Mouse (Mus musculus): ENCODE data around the gene Bod1. TPM values are rescaled to one million over a fixed set of nuclear protein-coding genes. Genes with fewer than 3 reads are reported as not detected.

Gene Bod1
- polyA plus RNA-seq, 1 experiment from 2014 or later, result 133 TPM

- H3K4me3 ChIP-seq, result no peak overlapping the region
- WGBS, result 66% methylated on average over 2 of the region's 2 CpGs
- ATAC-seq (ENCODE audit: low FRiP score, low read depth), result no peak
- H3K9ac ChIP-seq, result no peak overlapping the region
- no peaks in the 10 kb centered on the region for H3K27me3 ChIP-seq
- H3K36me3 ChIP-seq, result no peaks in the 10 kb centered on the region
- no peaks in the 10 kb centered on the region for H3K4me1 ChIP-seq (replicated peaks)
- H3K4me2 ChIP-seq, result no peak overlapping the region
- no peak overlapping the region for H3K27ac ChIP-seq (replicated peaks)
- no peaks in the 10 kb centered on the region for H3K9me3 ChIP-seq
Observed at GRCm38 (mm10) chr11:31620796-31621195, 50.9 kb downstream of the Bod1 start.

GRCm38 (mm10) chr11:31617797-31618196, 53.9 kb downstream of the Bod1 start:
- H3K27me3 ChIP-seq, result no peaks in the 10 kb centered on the region
- H3K4me2 ChIP-seq, result no peak overlapping the region
- 83% methylated on average over 3 of the region's 3 CpGs for WGBS
- H3K4me3 ChIP-seq, result no peak overlapping the region
- no peak for ATAC-seq (ENCODE audit: low FRiP score, low read depth)
- no peak overlapping the region for H3K27ac ChIP-seq (replicated peaks)
- no peaks in the 10 kb centered on the region for H3K9me3 ChIP-seq
- no peaks in the 10 kb centered on the region for H3K36me3 ChIP-seq
- H3K9ac ChIP-seq, result no peak overlapping the region
- H3K4me1 ChIP-seq (replicated peaks), result no peaks in the 10 kb centered on the region

DNA sequence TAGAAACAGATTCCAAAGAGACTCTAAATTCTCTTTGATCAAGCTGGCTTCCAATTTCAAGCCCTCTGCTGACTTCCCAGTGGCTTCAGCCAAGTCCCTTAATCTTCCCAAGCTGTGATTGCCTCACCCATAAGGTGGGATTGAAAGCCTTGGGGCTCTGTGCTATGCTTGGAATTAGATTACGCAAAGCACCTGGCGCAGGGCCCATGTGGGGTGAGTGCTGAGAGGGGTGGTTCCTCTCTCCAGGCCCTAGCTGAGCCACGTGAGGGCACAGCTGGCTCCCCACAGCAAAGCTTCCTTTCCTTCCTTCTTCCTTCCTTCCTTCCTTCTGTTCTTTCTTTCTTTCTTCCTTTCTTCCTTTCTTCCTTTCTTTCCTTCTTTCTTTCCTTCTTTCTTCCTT, 54.4 kb downstream of the Bod1 start:
- Histone ChIP-seq H3K9me3 (no peaks in the 10 kb centered on the region), H3K4me3 (no peak overlapping the region), H3K4me2 (no peak overlapping the region), H3K4me1 (replicated peaks) (no peaks in the 10 kb centered on the region), H3K27ac (replicated peaks) (no peak overlapping the region), H3K9ac (no peak overlapping the region), H3K27me3 (no peaks in the 10 kb centered on the region), H3K36me3 (no peaks in the 10 kb centered on the region)
- WGBS, result 48% methylated on average over 3 of the region's 3 CpGs
- no peak for ATAC-seq (ENCODE audit: low FRiP score, low read depth)

DNA sequence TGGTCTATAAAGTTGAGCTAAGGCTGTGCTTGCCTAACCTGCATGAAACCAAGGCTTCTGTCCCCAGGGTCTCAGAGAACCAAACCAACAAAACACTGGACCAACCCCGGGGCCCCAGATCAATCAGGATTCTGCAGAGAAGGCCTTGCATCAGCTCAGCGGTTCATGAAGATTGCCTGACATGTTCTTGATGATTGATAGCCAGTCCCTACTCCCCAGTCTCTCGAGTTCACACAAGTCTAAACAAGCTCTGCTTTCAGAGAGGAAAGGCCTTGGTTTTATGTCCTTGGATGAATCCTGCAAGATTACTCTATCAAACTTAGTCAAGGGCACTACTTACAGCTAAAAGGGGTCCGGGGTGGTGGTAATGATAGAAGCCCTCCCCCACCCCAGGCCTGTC, 55.0 kb downstream of the Bod1 start:
- no peak overlapping the region for H3K4me3 ChIP-seq
- H3K27ac ChIP-seq (replicated peaks), result no peak overlapping the region
- H3K4me2 ChIP-seq, result no peak overlapping the region
- no peaks in the 10 kb centered on the region for H3K36me3 ChIP-seq
- no peaks in the 10 kb centered on the region for H3K4me1 ChIP-seq (replicated peaks)
- H3K27me3 ChIP-seq, result no peaks in the 10 kb centered on the region
- no peaks in the 10 kb centered on the region for H3K9me3 ChIP-seq
- no peak overlapping the region for H3K9ac ChIP-seq
- ATAC-seq (ENCODE audit: low FRiP score, low read depth), result no peak
- 75% methylated on average over 4 of the region's 4 CpGs for WGBS

Other genes with a start within 250 kb of the Bod1 start
- 15.4 and 17.8 TPM in 2 replicates for gene Cpeb4, start 200.3 kb upstream of the Bod1 start, polyA plus RNA-seq (2015; fragmentation: Nextera tagmentation; extraction: Ambion mirVana)

All from hindbrain, embryonic 15.5 days (tissue).